Mouse (Mus musculus): ENCODE data around the gene Opcml.

Gene Opcml

DNA sequence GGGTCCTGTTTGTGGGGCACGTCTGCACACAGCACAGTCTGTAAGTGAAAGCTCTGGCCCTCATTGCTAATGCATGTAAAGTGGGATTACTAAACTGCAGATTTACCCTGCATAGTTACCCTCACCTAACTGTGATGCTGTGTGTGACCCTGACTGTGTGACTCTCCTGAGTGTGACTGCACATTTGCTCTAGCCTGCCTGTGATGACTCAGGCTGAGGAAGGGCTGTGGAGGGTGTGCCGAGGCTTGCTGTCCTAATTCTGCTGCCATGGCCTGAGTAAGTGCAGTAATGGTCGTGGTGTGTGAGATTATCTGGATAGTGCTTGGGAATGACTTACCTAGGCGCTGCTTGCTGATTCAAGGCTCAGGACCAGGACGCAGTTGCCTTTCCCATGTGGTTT, 52.2 kb downstream of the Opcml start:
- DNase-seq (ENCODE audit: low spot score) = no peak

DNA sequence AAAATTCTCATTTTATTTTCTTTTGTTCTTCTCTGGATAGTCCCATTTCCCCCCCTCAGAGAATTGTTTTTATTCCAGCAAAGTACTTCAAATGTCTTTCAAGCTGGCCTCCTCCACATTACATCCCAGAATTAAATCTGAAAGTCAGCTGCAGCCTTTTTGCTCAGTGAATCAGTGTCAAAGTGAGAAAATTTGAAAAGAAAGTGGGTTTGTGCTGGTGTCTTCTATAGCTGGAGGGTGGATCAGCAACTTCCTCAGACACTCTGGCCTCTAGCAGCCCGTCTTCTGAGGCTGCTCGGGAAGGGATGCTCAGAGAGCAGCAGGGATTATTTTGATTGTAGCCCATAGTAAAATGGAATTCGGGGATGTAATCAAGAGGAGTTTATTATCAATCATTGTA, 81.0 kb downstream of the Opcml start:
- DNase-seq (ENCODE audit: low spot score) = no peak

GRCm38 (mm10) chr9:27889636-27890035, 99.1 kb downstream of the Opcml start:
- no peak for DNase-seq (ENCODE audit: low spot score)

DNA sequence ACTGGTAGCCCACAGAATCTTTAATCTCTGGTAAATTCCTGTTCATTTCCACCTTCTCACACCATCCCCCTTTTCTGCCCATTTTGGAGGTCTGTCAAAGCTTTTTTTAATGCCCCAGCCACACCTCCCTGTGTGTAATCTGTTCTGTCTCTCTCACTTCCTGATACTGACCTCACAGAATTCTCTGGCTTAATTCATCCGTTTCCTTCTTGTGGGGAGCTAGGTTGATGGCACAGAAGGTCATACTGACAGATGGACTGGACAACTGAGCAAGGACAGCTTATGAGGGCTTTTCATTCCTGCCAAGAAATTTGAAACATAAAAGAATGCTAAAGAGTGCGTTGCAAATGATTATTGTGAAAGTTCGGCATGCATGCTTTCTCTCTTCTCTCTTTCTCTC, 126.7 kb downstream of the Opcml start:
- no peak for DNase-seq (ENCODE audit: low spot score)

DNA sequence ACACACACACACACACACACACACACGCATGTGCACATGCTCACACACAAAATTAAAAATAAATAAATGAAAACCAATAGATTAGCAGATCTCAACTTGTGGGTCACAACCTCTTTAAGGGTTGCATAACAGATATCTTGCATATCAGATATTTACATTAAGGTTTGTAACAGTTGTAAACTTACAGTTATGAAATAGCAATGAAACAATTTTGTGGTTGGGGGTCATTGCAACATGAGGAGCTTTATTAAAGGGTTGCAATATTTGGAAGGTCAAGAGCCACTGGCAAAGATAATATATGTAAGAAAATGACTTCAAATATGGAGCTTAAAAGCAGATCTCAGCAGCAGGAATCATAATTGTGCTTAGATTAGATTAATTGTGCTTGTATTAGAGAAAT, 132.9 kb downstream of the Opcml start:
- DNase-seq (ENCODE audit: low spot score) = no peak

GRCm38 (mm10) chr9:27923945-27924825, 133.6 kb downstream of the Opcml start:
- no peak for DNase-seq (ENCODE audit: low spot score)

- DNase-seq (ENCODE audit: low spot score) = no peak
These were observed 135.1 kb downstream of the Opcml start for GRCm38 (mm10) chr9:27925650-27926049.

DNA sequence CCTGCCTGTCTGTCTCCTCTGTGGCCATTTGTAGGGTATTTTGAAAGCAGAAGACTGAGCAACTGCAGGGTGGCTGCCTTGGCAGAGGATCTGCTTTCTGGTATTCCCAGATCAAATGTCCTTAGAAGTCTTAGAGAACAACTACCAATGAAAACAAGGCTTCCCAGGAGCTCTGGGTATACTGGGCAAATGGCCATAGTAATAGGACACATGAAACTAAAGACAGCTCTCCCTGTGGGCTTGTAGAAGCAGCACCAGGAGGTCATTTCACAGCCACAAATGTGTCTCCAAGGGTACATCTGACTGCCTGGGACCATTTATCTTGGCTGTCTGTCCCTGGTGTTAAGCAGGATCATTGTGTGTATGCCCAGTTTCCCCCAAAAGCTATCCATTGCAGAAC, 146.7 kb downstream of the Opcml start:
- no peak for DNase-seq (ENCODE audit: low spot score)

- DNase-seq (ENCODE audit: low spot score) = no peak
These were observed 147.1 kb downstream of the Opcml start for GRCm38 (mm10) chr9:27937660-27938059.

DNA sequence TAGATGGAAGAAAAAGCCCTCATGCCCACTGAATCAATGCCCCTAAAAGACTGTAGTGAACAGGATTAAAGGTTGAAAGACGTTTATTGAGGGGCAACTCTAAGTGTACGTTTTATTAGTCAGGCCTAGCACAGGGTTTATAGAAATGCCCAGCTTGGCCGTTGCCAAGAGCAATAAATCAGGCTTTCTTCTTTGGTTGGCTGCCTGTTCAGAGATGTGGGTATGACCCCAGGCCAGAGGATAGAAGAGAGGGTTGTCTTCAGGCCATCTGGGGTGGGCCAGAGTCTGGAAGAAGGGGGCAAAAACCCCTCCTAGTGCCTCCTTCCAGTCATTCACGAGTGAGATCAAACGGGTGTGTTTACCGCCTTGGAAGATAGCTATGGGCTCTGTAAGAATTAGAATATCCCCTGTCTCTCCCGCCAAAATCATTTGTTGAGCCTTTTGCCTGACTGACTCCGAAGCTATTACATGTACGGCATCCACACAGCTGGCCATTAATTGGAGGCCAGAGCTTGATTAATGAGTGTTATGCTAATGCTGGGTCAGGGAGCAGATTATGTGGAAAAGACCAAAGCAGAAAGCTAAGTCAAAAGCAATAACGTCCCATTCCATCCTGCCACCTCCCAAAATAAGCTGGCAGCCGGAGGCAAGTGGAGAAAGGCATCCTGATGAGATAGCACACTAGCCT, 154.9 kb downstream of the Opcml start:
- no peak for DNase-seq (ENCODE audit: low spot score)

GRCm38 (mm10) chr9:27951110-27951509, 160.5 kb downstream of the Opcml start:
- no peak for DNase-seq (ENCODE audit: low spot score)

- no peak for DNase-seq (ENCODE audit: low spot score)
These were observed 171.1 kb downstream of the Opcml start for GRCm38 (mm10) chr9:27961682-27962081.

- no peak for DNase-seq (ENCODE audit: low spot score)
These were observed 172.8 kb downstream of the Opcml start for GRCm38 (mm10) chr9:27963385-27963784.

DNA sequence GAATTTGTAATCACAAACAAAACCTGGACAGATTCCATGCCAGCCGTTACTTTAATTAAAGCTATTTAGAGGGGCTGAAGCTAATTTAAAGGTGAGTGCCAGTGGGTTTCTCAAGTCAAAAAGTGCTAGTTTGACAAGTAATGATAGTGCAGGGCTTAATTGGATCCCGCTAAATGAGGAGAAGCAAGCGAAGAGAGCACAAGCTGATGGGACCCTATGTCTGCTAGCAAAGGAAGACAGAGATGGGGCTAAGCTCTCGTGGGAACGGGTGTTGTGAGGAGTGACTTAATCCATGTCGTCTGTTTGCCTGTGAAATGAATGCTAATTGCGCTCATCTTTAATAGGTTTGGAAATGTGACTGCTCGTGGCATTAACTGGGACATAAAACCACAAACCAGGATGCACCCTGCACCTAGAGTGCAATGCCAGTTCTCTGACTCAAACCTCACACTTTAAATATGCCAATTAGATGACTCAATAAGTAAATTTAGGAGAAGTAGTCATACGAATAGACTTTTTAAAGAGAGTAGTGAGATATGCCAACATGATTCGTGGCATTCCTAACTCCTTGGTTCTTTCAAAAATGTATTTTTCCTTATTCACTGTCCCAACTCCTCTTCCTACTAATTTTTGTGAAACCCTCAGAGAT, 174.5 kb downstream of the Opcml start:
- no peak for DNase-seq (ENCODE audit: low spot score)

- no peak for DNase-seq (ENCODE audit: low spot score)
These were observed 177.7 kb downstream of the Opcml start for GRCm38 (mm10) chr9:27968266-27968665.

DNA sequence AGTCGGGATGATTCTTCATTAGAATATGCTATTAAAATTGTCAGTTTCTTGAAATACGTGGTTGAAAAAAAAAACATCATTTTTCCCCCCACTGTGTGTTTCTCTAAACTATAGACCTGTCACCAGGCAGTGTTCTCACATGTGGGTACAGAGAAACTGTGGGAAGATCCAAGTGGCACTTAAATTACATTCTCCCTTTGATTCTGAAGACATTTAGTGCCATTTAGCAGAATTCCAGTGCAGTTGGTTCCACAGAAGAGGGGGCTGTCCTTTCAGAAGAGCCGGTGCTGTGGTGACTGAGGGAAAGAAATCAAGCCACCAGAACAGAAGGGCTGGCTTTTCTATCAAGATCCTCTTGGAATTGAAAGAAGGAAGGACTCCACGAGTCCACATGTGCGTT, 181.7 kb downstream of the Opcml start:
- DNase-seq (ENCODE audit: low spot score) = no peak

DNA sequence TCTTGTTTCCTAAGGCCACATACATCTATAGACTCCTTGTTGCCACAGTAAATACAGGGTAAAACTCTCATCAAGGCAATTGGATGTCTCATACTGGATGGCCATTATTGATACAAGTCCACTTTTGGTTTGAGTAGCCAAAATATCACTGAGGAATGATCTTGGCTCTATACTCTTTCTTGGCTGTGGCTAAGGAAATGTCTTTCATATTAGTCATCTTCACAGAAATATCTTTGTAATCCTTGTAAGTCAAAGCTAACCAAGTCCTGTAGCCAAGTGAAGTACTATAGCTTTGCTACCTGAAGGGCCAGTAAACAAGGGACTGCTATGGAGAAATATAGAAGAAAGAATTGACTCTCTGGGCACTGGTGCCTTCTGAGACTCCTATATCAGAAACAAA, 192.0 kb downstream of the Opcml start:
- no peak for DNase-seq (ENCODE audit: low spot score)

GRCm38 (mm10) chr9:27986604-27987588, 196.3 kb downstream of the Opcml start:
- DNase-seq (ENCODE audit: low spot score) = no peak

DNA sequence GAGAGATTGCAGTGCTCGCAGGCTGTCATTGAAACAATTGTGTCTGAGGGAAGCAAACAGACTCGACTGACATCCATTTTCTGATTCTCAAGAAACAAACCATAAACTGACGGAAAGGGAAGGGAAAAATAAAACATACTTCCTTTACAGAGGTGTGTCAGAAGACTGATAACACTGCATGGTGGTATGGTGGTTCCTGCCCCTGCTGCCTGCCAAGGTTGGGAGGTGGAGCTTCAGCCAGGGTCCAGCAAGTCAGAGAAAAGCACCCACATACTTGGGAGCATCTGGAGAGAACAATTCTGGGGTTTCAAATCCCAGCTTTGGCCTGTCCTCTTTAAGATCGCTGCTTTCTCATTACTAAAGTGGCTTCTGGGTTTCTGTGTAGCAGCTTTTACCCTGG, 201.0 kb downstream of the Opcml start:
- DNase-seq (ENCODE audit: low spot score) = no peak

GRCm38 (mm10) chr9:27996536-27996935, 206.0 kb downstream of the Opcml start:
- no peak for DNase-seq (ENCODE audit: low spot score)

DNA sequence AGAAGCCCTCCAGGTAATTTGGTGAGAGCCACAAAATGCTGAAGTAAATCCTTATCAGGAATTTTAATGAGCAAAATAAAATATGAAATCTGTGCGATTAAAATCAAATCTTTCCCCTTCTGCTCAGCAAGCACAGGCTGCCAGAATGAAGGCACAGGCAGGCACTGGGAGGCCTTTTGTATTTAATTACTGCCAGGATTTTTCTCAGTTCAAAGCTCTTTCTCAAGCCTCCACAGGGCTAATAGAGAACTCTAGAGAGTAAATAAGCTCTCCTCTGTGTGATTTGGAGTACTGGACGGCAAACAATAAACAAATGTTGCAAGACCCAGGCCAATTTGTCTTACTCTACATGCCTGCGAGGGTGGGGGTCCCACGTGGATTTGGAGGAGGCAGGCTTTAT, 208.2 kb downstream of the Opcml start:
- no peak for DNase-seq (ENCODE audit: low spot score)

DNA sequence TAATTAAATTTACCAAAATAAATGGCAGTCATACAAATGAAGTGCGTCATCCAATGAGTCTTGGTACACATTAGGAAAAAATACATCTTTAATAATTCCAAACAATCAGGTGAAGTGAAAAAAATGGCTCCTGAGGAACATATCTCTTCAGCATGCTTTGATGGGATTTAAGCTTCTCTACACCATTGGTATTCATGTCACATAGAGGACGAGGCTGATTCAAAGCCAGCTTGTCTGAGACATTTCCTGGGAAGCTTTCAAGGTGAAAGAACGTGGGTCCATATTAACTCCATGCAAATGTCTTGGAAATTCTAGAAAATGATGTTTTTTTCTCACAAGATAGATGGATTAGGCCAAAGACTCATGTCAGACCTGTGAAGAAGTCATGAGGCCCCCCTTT, 212.6 kb downstream of the Opcml start:
- no peak for DNase-seq (ENCODE audit: low spot score)
